Mouse (Mus musculus): Measurements from ENCODE around the gene Nhp2. TPM values are rescaled to one million over a fixed set of nuclear protein-coding genes. Genes with fewer than 3 reads are reported as not detected.

The Nhp2 gene
- polyA plus RNA-seq, 1 experiment from 2014 or later: 110 TPM

- WGBS: 84% methylated on average over 9 of the region's 9 CpGs
- Histone ChIP-seq H3K27me3 (no peaks in the 10 kb centered on the region), H3K27ac (no peak overlapping the region), H3K9ac (replicated peaks) (no peak overlapping the region), H3K4me2 (replicated peaks) (no peak overlapping the region), H3K9me3 (no peaks in the 10 kb centered on the region), H3K4me1 (replicated peaks) (no peaks in the 10 kb centered on the region), H3K4me3 (replicated peaks) (no peak overlapping the region), H3K36me3 (no peaks in the 10 kb centered on the region)
- ATAC-seq: no peak
These were observed 53.8 kb downstream of the Nhp2 start for GRCm38 (mm10) chr11:51673291-51673690.

Other genes with a start within 250 kb of the Nhp2 start
- gene Phykpl, start 35.0 kb upstream of the Nhp2 start, polyA plus RNA-seq (2015; fragmentation: Nextera tagmentation; extraction: Ambion mirVana): 13.3 and 14.6 TPM in 2 replicates
- 465 and 547 TPM in 2 replicates for gene Hnrnpab, start 12.9 kb upstream of the Nhp2 start, polyA plus RNA-seq (2015; fragmentation: Nextera tagmentation; extraction: Ambion mirVana)
- gene Rmnd5b, start 16.2 kb downstream of the Nhp2 start, polyA plus RNA-seq (2015; fragmentation: Nextera tagmentation; extraction: Ambion mirVana): 66.2 and 71.8 TPM in 2 replicates
- gene N4bp3, start 31.1 kb downstream of the Nhp2 start, polyA plus RNA-seq (2015; fragmentation: Nextera tagmentation; extraction: Ambion mirVana): 8.0 and 8.3 TPM in 2 replicates
- gene D930048N14Rik, start 31.2 kb downstream of the Nhp2 start, polyA plus RNA-seq (2015; fragmentation: Nextera tagmentation; extraction: Ambion mirVana): 0.22 and 0.26 TPM in 2 replicates
- gene 0610009B22Rik, start 69.1 kb downstream of the Nhp2 start, polyA plus RNA-seq (2015; fragmentation: Nextera tagmentation; extraction: Ambion mirVana): 115 and 117 TPM in 2 replicates
- 13.8 and 14.9 TPM in 2 replicates for gene Sec24a, start 143.9 kb downstream of the Nhp2 start, polyA plus RNA-seq (2015; fragmentation: Nextera tagmentation; extraction: Ambion mirVana)
- 150 and 167 TPM in 2 replicates for gene Sar1b, start 144.0 kb downstream of the Nhp2 start, polyA plus RNA-seq (2015; fragmentation: Nextera tagmentation; extraction: Ambion mirVana)
- gene Jade2, start 237.9 kb downstream of the Nhp2 start, polyA plus RNA-seq (2015; fragmentation: Nextera tagmentation; extraction: Ambion mirVana): 0.31 and 0.32 TPM in 2 replicates